8 mouse cellular contexts compared by ENCODE assay signal in genomic region chr2:60962671-60963421, GRCm38 (mm10). TPM values are rescaled to one million over a fixed set of nuclear protein-coding genes. Genes with fewer than 3 reads are reported as not detected.
DNase-seq lines count a peak whose midpoint lies in the region; ATAC-seq and TF ChIP-seq lines count a peak whose summit lies in the region.

TSS of gene Rbms1 (minus strand) at chr2:60963192.

- H3K27me3 ChIP-seq in hindbrain, embryonic 15.5 days: no peaks in the 10 kb centered on the region

- H3K27ac ChIP-seq in gastrocnemius, adult 2 months: peak within 1 kb of the TSS; percentile 99
- peak within 1 kb of the TSS; percentile 96 for H3K27ac ChIP-seq in hindbrain, embryonic 15.5 days (replicated peaks)

- no peak for TF ChIP-seq CTCF in gastrocnemius, adult 2 months (IDR thresholded peaks at IDR 0.05)

- no peaks in the 10 kb centered on the region for H3K9me3 ChIP-seq in hindbrain, embryonic 15.5 days

- ATAC-seq in hindbrain, embryonic 15.5 days (ENCODE audit: low FRiP score, low read depth): peak; percentile 82

- DNase-seq in T-cell, adult 2 months (ENCODE audit: low spot score): peak; percentile 12
- DNase-seq in cerebellum, postnatal 4 days (ENCODE audit: low spot score in 2 of 2): peak; percentile 40 to 70
- DNase-seq in gastrocnemius, adult 2 months: peak; percentile 84
- peak; percentile 57 to 62 for DNase-seq in layer of hippocampus, postnatal 36 days
- peak; percentile 77 for DNase-seq in lung, postnatal 14 days
- peak; percentile 70 for DNase-seq in retina, embryonic 14.5 days (ENCODE audit: low spot score)
- peak; percentile 72 for DNase-seq in urinary bladder, postnatal 14 days (ENCODE audit: low spot score)

- H3K36me3 ChIP-seq in hindbrain, embryonic 15.5 days: no peaks in the 10 kb centered on the region

- H3K4me3 ChIP-seq in gastrocnemius, adult 2 months: peak within 1 kb of the TSS; percentile 80
- peak within 1 kb of the TSS; percentile 77 for H3K4me3 ChIP-seq in hindbrain, embryonic 15.5 days

- peak within 1 kb of the TSS; percentile 79 for H3K9ac ChIP-seq in hindbrain, embryonic 15.5 days

- H3K4me2 ChIP-seq in hindbrain, embryonic 15.5 days: peak within 1 kb of the TSS; percentile 76

- WGBS in hindbrain, embryonic 15.5 days: under 1% methylated on average over 48 of the region's 51 CpGs

- intact Hi-C loops in gastrocnemius, adult 2 months (cut with DNase I): loop anchor here (5.0 kb wide), 4 partner anchors 56 to 439 kb away; partner anchors contain the start of gene Itgb6

- H3K4me1 ChIP-seq in hindbrain, embryonic 15.5 days (replicated peaks): peaks cover 24% of the 10 kb centered on the region

RNA-seq across cellular contexts. Expression of gene Rbms1, which starts in this region (rescaled TPM):
- total RNA-seq in gastrocnemius, adult 2 months (2021): 10 to 100 TPM; 17.2 to 27.8 TPM
- polyA plus RNA-seq in hindbrain, embryonic 15.5 days (2015; fragmentation: Nextera tagmentation; extraction: Ambion mirVana): 75.9 and 77.7 TPM in 2 replicates
- 10 to 100 TPM; 11.2 to 16.0 TPM for total RNA-seq in layer of hippocampus, postnatal 36 days (2021)

Comparison
In these comparisons a context has a peak if more than half of its experiments do, and no peak if none do; other contexts are left out.
1. Peak in every context shown above with its lines: DNase-seq, ATAC-seq, H3K4me3 ChIP-seq and H3K27ac ChIP-seq.
2. DNase-seq: peak in every context shown above with its lines; median percentile 84 in gastrocnemius, adult 2 months; 77 in lung, postnatal 14 days; 72 in urinary bladder, postnatal 14 days; 70 in retina, embryonic 14.5 days; 60 in layer of hippocampus, postnatal 36 days; 55 in cerebellum, postnatal 4 days; 12 in T-cell, adult 2 months.